Mouse (Mus musculus) limb, embryonic 14.5 days (tissue): ENCODE data around the gene Camk2b. TPM values are rescaled to one million over a fixed set of nuclear protein-coding genes. Genes with fewer than 3 reads are reported as not detected.
"Not testable (repeated sequence)": the region's sequence is repeated elsewhere in the genome, so short reads cannot be mapped to it uniquely, and the experiment has no call there.

Source experiments
- ATAC-seq: fragments of 200-750 bp; cut with Nextera tagmentation; 2 replicates; pipeline ENCODE4 v1.8.0; 2017; ENCODE audit warnings: low read depth, moderate number of reproducible peaks, moderate TSS enrichment; ENCODE audit not compliant: low FRiP score
- DNase-seq: peaks from one replicate; pipeline ENCODE4 v3.0.0-alpha.2; 2015; ENCODE audit warnings: low spot score
- H3K27ac ChIP-seq: fragments of 300-500 bp; sonication (generic); replicated peaks from 2 replicates; pipeline ENCODE4 v1.5.1; 2014; ENCODE audit warnings: low read depth, mild to moderate bottlenecking, low read length, moderate library complexity, mixed read lengths
- H3K27me3 ChIP-seq: fragments of 300-500 bp; sonication (generic); 2 replicates; pipeline ENCODE4 v1.6.1; 2014; ENCODE audit warnings: low read length, mixed read lengths; ENCODE audit not compliant: control insufficient read depth, insufficient read depth
- H3K36me3 ChIP-seq: fragments of 300-500 bp; sonication (generic); 2 replicates; pipeline ENCODE4 v1.6.1; 2014; ENCODE audit warnings: mild to moderate bottlenecking, low read length, moderate library complexity, mixed read lengths; ENCODE audit not compliant: control insufficient read depth, insufficient read depth
- H3K4me1 ChIP-seq: fragments of 300-500 bp; sonication (generic); 2 replicates; pipeline ENCODE4 v1.6.1; 2014; ENCODE audit warnings: antibody characterized with exemption, low read length, mixed read lengths; ENCODE audit not compliant: control insufficient read depth, insufficient read depth
- H3K4me2 ChIP-seq: fragments of 300-500 bp; sonication (generic); replicated peaks from 2 replicates; pipeline ENCODE4 v1.6.1; 2014; ENCODE audit warnings: low read depth, mild to moderate bottlenecking, low read length, moderate library complexity; ENCODE audit not compliant: severe bottlenecking
- H3K4me3 ChIP-seq: fragments of 300-500 bp; sonication (generic); replicated peaks from 2 replicates; pipeline ENCODE4 v1.5.1; 2014; ENCODE audit warnings: low read length
- H3K9ac ChIP-seq: fragments of 300-500 bp; sonication (generic); 2 replicates; pipeline ENCODE4 v1.6.1; 2014; ENCODE audit warnings: mild to moderate bottlenecking, low read depth, low read length, moderate library complexity; ENCODE audit not compliant: severe bottlenecking
- H3K9me3 ChIP-seq: fragments of 300-500 bp; sonication (generic); 2 replicates; pipeline ENCODE4 v1.6.1; 2016; ENCODE audit warnings: low read length; ENCODE audit not compliant: control insufficient read depth
- POLR2A ChIP-seq: fragments of 200-500 bp; IDR thresholded peaks from 2 replicates; pipeline ENCODE4 v1.8.0; 2012; ENCODE audit warnings: inconsistent platforms, mild to moderate bottlenecking, moderate library complexity, borderline replicate concordance; ENCODE audit not compliant: insufficient read depth, insufficient read length; ENCODE audit errors: extremely low read depth
- WGBS: fragments of 180-500 bp; shearing (Covaris S2); extraction: QIAGEN DNeasy Blood & Tissue Kit; methylation state at CpG from one replicate; pipeline ENCODE4 v1.1.7; 2014; 5-methylcytosine and 5-hydroxymethylcytosine counted together
- polyA plus RNA-seq, 2 experiments: library from polyadenylated mRNA; depleted of rRNA in 1 of 2; stranded (reverse) in 1 of 2; unstranded in 1 of 2; fragments of >200 nt; fragmentation: Nextera tagmentation in 1 of 2; extraction: Ambion mirVana in 1 of 2; gene quantifications; 2 replicates each; pipeline versions ENCODE4 v1.2.1 to v1.2.3; 2012 to 2014

Camk2b gene
- polyA plus RNA-seq, 2 experiments, result 1.5 to 3.5 TPM

DNA sequence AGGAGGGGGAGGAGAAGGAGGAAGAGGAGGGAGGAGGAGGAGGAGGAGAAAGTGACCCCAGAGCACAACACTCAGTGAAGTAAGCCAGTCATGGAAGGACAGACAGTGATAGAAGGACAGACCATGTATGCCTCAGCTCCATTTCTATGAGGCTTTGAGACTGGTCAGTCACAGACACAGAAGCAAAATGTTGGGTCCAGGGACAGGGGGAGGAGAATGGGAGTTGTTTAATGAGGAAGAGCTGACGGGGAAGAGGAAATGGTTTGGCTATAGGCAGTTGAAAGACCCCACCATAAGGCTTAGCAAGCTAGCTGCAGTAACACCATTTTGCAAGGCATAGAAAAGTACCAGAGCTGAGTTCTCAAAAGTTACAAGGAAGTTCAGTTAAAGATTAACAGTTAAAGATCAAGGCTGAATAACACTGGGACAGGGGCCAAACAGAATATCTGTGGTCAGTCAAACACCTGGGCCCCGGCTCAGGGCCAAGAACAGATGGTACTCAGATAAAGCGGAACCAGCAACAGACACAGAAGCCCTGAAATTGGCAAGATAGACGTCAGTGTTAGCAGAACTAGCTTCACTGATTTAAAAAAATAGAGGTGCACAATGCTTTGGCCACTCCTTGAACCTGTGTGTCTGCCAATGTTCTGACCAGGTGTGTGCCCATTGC lies 60.7 kb downstream of the Camk2b start:
- 9% methylated on average over 1 of the region's 4 CpGs for WGBS
- not testable (repeated sequence) for H3K9ac ChIP-seq, H3K27ac ChIP-seq, DNase-seq, H3K9me3 ChIP-seq, H3K4me2 ChIP-seq, ATAC-seq, H3K4me3 ChIP-seq, H3K27me3 ChIP-seq, H3K36me3 ChIP-seq
- H3K4me1 ChIP-seq, result peaks cover 10% of the 10 kb centered on the region

DNA sequence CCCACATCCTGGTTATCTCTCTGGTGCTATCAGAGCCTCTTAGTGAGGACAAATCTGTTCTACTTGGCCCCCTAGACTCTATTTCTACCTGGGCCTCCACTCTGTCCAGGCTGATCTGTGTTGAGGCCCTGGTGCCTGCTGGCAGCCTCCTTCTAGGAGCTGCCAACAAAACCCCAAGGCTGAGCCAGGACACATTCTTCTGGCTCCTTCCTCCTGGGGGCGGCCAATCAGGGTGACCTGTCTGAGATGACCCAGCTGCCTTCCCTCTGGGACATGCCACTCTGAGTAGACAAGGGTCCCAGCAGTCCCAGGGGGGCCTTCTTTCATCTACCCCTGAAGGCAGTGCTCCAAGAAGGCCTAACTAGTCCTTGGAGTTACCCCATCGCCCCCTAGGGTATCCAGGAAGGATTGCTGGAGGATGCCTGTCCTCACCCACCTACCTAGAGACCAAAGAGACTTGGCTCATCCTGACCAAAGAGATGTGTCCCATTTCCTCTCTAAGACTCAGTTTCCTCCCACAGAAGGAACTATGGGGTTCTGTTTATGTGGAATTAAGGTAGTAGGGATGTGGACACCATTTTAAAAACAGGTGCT lies 63.0 kb downstream of the Camk2b start:
- Histone ChIP-seq H3K9ac (no peak overlapping the region), H3K4me2 (no peak overlapping the region), H3K4me3 (no peak overlapping the region), H3K9me3 (no peaks in the 10 kb centered on the region), H3K36me3 (no peaks in the 10 kb centered on the region), H3K4me1 (peaks cover 17% of the 10 kb centered on the region), H3K27ac (no peak overlapping the region), H3K27me3 (peaks cover 4% of the 10 kb centered on the region)
- TF ChIP-seq POLR2A, result no peak
- ATAC-seq, result no peak
- WGBS, result 21% methylated on average over 2 of the region's 2 CpGs
- no peak for DNase-seq

DNA sequence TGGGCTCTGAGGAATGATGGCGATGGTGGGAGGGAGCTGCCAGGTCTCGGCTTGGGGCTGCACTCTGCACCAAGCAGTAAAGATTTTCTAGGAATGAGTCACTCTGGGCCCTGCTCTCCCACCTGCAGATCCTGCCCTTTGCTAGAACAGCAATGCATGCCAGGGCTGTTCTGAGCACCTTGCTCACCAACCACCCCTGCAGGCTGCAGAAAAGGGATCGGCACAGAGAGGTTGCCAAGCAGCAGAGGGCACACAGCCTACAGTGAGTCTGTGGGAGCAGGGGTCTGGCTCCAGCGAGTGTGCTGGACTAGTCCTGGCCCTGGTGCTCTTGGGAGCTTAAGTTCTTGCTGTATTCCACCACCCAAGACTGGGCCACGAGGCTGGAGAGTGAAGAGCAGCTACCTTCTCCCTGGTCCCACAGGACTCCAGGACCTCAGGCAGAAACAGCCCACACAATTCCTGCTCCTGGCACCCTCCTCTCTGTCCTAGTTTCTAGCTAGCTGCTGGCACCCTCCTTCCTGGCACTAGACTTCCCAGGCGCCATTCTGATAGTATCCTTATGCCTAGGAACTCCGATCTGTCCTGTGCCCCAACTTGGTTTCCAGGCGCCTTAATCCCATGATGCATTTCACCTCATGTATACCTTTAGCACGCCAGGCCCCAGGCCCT lies 64.0 kb downstream of the Camk2b start:
- DNase-seq, result no peak
- ATAC-seq, result no peak

DNA sequence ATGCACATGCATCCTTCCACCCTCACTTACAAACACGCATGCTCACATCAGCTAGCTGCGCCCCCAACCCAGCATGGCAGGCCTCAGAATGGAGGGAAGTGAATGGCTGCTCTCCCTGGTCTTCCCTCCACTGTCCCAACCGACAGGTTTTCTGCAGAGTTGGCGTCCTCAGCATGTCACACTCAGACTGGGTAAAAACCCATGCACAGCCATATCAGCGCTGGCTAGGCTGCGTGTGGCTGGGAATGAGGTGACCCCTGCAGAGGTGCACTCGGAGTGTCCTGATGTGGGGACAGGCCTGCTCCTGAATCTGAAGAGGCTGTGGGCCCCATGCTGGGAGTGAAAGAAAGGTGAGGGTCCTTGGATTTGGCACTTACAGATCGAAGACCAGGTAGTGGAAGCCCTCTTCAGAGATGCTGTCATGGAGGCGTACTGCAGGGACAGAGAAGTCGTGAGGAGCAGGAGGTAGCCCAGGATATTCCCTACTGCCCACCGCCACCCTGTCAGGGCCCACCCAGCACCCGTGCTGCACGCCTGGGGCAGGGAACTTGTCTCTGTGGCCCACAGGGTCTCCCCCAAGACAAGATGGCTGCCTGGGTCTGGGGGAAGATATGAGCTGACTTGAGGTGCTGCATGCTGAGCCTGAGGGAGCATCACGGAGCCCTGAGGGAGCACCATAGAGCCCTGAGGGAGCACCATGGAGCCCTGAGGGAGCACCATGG lies 65.0 kb downstream of the Camk2b start:
- H3K4me1 ChIP-seq, result peaks cover 17% of the 10 kb centered on the region
- 78% methylated on average over 14 of the region's 14 CpGs for WGBS
- no peaks in the 10 kb centered on the region for H3K36me3 ChIP-seq
- no peak overlapping the region for H3K4me3 ChIP-seq
- peaks cover 4% of the 10 kb centered on the region for H3K27me3 ChIP-seq
- ATAC-seq (no peak), DNase-seq (no peak)
- peak overlapping the region; percentile 46 for H3K27ac ChIP-seq
- no peak for TF ChIP-seq POLR2A
- H3K9me3 ChIP-seq, result no peaks in the 10 kb centered on the region
- no peak overlapping the region for H3K9ac ChIP-seq
- H3K4me2 ChIP-seq, result 0 out of 2 replicates have a peak overlapping the region, but pooled peaks have one; percentile 13

More for the DNA sequence above, 64.0 kb downstream of the Camk2b start:
- no peak overlapping the region for H3K4me2 ChIP-seq
- peaks cover 17% of the 10 kb centered on the region for H3K4me1 ChIP-seq
- peaks cover 4% of the 10 kb centered on the region for H3K27me3 ChIP-seq
- WGBS, result 71% methylated on average over 9 of the region's 9 CpGs
- no peaks in the 10 kb centered on the region for H3K9me3 ChIP-seq
- TF ChIP-seq POLR2A, result no peak
- no peak overlapping the region for H3K4me3 ChIP-seq
- no peak overlapping the region for H3K9ac ChIP-seq
- no peaks in the 10 kb centered on the region for H3K36me3 ChIP-seq
- no peak overlapping the region for H3K27ac ChIP-seq
